Mouse (Mus musculus) lung, adult 2 months (tissue): ENCODE results near the gene Ace.

Source experiments
- CTCF ChIP-seq: fragments of 200-500 bp; IDR thresholded peaks from 2 replicates; pipeline ENCODE4 v1.5.1; 2011; ENCODE audit warnings: mild to moderate bottlenecking, low read length, control low read depth; ENCODE audit not compliant: insufficient read depth
- POLR2A ChIP-seq: fragments of 200-500 bp; IDR thresholded peaks from 2 replicates; pipeline ENCODE4 v1.6.1; 2011; ENCODE audit warnings: low read depth, mild to moderate bottlenecking, control low read depth, low read length, borderline replicate concordance; ENCODE audit errors: extremely low read depth

- TF ChIP-seq POLR2A: no peak
- no peak for TF ChIP-seq CTCF
Observed at GRCm38 (mm10) chr11:106027607-106028006, 59.9 kb downstream of the Ace start.
